Mouse (Mus musculus) neural tube, embryonic 13.5 days (tissue): ENCODE measurements at regions not wholly inside any gene's neighbourhood (a gene's known extent, or its start where the extent isn't known, plus 50 kb on each side); places are given as distances from the start of the nearest gene placed in this dataset.

Experiments
- ATAC-seq: fragments of 200-750 bp; cut with Nextera tagmentation; 2 replicates; pipeline ENCODE4 v1.8.0; 2017; ENCODE audit warnings: low read depth, mild to moderate bottlenecking, moderate TSS enrichment, moderate library complexity
- H3K27ac ChIP-seq: fragments of 300-500 bp; sonication (generic); replicated peaks from 2 replicates; pipeline ENCODE4 v1.5.1; 2015; ENCODE audit warnings: moderate library complexity, mild to moderate bottlenecking, inconsistent platforms
- H3K27me3 ChIP-seq: fragments of 300-500 bp; sonication (generic); 2 replicates; pipeline ENCODE4 v1.6.1; 2015; ENCODE audit warnings: mild to moderate bottlenecking, inconsistent platforms
- H3K36me3 ChIP-seq: fragments of 300-500 bp; sonication (generic); 2 replicates; pipeline ENCODE4 v1.6.1; 2015; ENCODE audit warnings: mild to moderate bottlenecking, inconsistent platforms
- H3K4me1 ChIP-seq: fragments of 300-500 bp; sonication (generic); replicated peaks from 2 replicates; pipeline ENCODE4 v1.6.1; 2015; ENCODE audit warnings: inconsistent platforms
- H3K4me2 ChIP-seq: fragments of 300-500 bp; sonication (generic); 2 replicates; pipeline ENCODE4 v1.6.1; 2015; ENCODE audit warnings: inconsistent platforms, mild to moderate bottlenecking, moderate library complexity
- H3K4me3 ChIP-seq: fragments of 300-500 bp; sonication (generic); 2 replicates; pipeline ENCODE4 v1.5.1; 2015; ENCODE audit warnings: mild to moderate bottlenecking, inconsistent platforms
- H3K9ac ChIP-seq: fragments of 300-500 bp; sonication (generic); 2 replicates; pipeline ENCODE4 v1.6.1; 2015; ENCODE audit warnings: moderate library complexity, mild to moderate bottlenecking, inconsistent platforms
- H3K9me3 ChIP-seq: fragments of 300-500 bp; sonication (generic); 2 replicates; pipeline ENCODE4 v1.6.1; 2016; ENCODE audit warnings: inconsistent platforms
- WGBS: fragments of 180-500 bp; shearing (Covaris S2); methylation state at CpG from one replicate; pipeline ENCODE4 v1.1.7; 2015; 5-methylcytosine and 5-hydroxymethylcytosine counted together

DNA sequence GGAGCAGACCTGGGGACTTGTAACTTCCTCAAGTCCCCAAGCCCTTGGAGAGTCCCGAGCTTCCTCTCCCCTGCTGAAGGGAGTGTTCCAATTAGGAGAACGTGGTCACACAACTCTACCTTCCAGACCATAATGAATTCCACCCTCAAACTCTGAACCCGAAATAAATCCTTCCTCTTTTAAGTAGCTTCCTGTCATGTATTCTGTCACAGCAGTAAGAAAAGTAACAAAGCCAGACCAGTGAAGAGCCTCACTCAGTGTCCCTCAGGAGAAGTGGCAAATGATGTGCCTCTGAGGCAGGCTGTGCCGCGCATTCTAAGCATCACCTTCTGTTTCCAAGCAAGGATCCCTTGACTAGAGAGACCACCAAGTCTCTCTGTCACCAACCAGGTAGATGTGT, 134.4 kb upstream of the Slc35f3 start:
- no peak overlapping the region for H3K4me3 ChIP-seq
- no peaks in the 10 kb centered on the region for H3K27me3 ChIP-seq
- no peaks in the 10 kb centered on the region for H3K36me3 ChIP-seq
- 67% methylated on average over 5 of the region's 5 CpGs for WGBS
- H3K9ac ChIP-seq: no peak overlapping the region
- peaks cover 50% of the 10 kb centered on the region for H3K4me1 ChIP-seq
- H3K27ac ChIP-seq: no peak overlapping the region
- H3K4me2 ChIP-seq: no peak overlapping the region
- H3K9me3 ChIP-seq: no peaks in the 10 kb centered on the region
- no peak for ATAC-seq

GRCm38 (mm10) chr8:126165486-126166095, 132.8 kb upstream of the Slc35f3 start:
- Histone ChIP-seq H3K27ac (peak overlapping the region; percentile 74), H3K4me3 (no peak overlapping the region), H3K9me3 (no peaks in the 10 kb centered on the region), H3K27me3 (no peaks in the 10 kb centered on the region), H3K36me3 (no peaks in the 10 kb centered on the region), H3K9ac (0 out of 2 replicates have a peak overlapping the region, but pooled peaks have one; percentile 8), H3K4me2 (no peak overlapping the region), H3K4me1 (peaks cover 42% of the 10 kb centered on the region)
- peak; percentile 73 for ATAC-seq
- 48% methylated on average over 8 of the region's 8 CpGs for WGBS

- H3K36me3 ChIP-seq: no peaks in the 10 kb centered on the region
- H3K4me1 ChIP-seq: peaks cover 36% of the 10 kb centered on the region
- WGBS: 81% methylated on average over 7 of the region's 7 CpGs
- no peak for ATAC-seq
- H3K9me3 ChIP-seq: no peaks in the 10 kb centered on the region
- peak overlapping the region; percentile 74; the same call in 1 of the 2 replicates for H3K27ac ChIP-seq
- H3K9ac ChIP-seq: no peak overlapping the region
- H3K4me3 ChIP-seq: no peak overlapping the region
- H3K27me3 ChIP-seq: no peaks in the 10 kb centered on the region
- H3K4me2 ChIP-seq: no peak overlapping the region
Observed at GRCm38 (mm10) chr8:126166394-126166793, 132.0 kb upstream of the Slc35f3 start.

- H3K4me1 ChIP-seq: peaks cover 20% of the 10 kb centered on the region
- WGBS: 17% methylated on average over 7 of the region's 7 CpGs
- no peaks in the 10 kb centered on the region for H3K27me3 ChIP-seq
- peak; percentile 43; the same call in 1 of the 2 replicates for ATAC-seq
- no peak overlapping the region for H3K9ac ChIP-seq
- H3K27ac ChIP-seq: peak overlapping the region; percentile 39
- H3K4me2 ChIP-seq: no peak overlapping the region
- no peaks in the 10 kb centered on the region for H3K9me3 ChIP-seq
- H3K4me3 ChIP-seq: no peak overlapping the region
- H3K36me3 ChIP-seq: no peaks in the 10 kb centered on the region
Observed at GRCm38 (mm10) chr8:126174451-126174850, 123.9 kb upstream of the Slc35f3 start.

GRCm38 (mm10) chr8:126176305-126176704, 122.1 kb upstream of the Slc35f3 start:
- Histone ChIP-seq H3K4me3 (no peak overlapping the region), H3K4me2 (no peak overlapping the region), H3K9ac (no peak overlapping the region), H3K36me3 (no peaks in the 10 kb centered on the region), H3K27me3 (no peaks in the 10 kb centered on the region), H3K9me3 (0 out of 2 replicates have a peak, but pooled peaks cover 3% of the 10 kb centered on the region), H3K27ac (no peak overlapping the region), H3K4me1 (peaks cover 20% of the 10 kb centered on the region)
- ATAC-seq: no peak
- WGBS: 94% methylated on average over 7 of the region's 7 CpGs

DNA sequence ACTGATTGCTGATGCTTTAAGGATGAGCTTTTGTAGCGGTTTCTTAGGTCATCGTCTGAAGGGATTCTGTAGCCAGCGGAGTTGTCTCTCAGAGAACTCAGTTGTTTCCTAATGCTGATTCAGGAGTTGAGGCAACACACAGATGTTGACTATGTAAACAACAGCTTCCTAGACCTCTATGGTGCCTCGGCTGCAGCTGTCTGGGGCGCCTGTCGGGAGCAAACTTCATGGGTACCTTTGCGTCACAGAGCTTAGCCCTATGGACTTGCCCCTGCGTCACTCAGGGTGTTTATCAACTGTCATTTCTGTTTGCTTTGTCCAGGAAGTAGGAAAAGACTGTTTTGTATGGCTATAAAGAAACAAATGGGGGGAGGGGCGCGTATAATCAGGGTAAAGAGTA, 120.5 kb upstream of the Slc35f3 start:
- no peak overlapping the region for H3K4me2 ChIP-seq
- no peaks in the 10 kb centered on the region for H3K27me3 ChIP-seq
- H3K9me3 ChIP-seq: 0 out of 2 replicates have a peak, but pooled peaks cover 3% of the 10 kb centered on the region
- no peak for ATAC-seq
- no peak overlapping the region for H3K4me3 ChIP-seq
- peaks cover 20% of the 10 kb centered on the region for H3K4me1 ChIP-seq
- 74% methylated on average over 10 of the region's 10 CpGs for WGBS
- H3K9ac ChIP-seq: no peak overlapping the region
- H3K36me3 ChIP-seq: no peaks in the 10 kb centered on the region
- H3K27ac ChIP-seq: no peak overlapping the region

DNA sequence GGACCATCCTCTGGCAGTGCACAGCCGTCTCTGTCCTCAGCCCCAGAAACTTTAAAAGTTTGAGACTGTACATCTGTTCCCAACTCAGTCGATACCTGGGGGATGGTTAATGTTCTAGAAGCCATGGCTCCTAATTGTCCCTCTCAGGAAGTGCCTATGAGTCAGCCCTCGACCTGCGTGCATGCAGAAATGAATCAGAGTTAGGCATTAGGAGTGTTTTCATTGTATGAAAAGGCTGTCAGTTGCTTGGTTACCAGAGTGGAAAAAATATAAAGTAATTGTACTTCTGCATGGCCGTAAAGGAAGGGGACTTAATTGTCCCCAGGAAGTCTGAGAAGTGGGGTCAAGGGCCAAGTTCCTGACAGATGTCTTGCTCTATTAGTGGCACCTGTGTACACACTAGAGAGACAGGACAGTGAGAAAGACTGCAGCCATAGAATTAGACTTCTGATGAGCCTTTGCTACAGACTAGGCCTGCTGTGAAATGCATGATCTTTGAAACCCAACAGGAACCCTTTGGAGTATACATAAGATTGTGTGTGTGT, 109.5 kb upstream of the Slc35f3 start:
- no peak overlapping the region for H3K4me2 ChIP-seq
- H3K27me3 ChIP-seq: no peaks in the 10 kb centered on the region
- WGBS: 52% methylated on average over 5 of the region's 5 CpGs
- H3K4me1 ChIP-seq: no peaks in the 10 kb centered on the region
- H3K36me3 ChIP-seq: no peaks in the 10 kb centered on the region
- no peak overlapping the region for H3K9ac ChIP-seq
- no peak overlapping the region for H3K4me3 ChIP-seq
- no peaks in the 10 kb centered on the region for H3K9me3 ChIP-seq
- H3K27ac ChIP-seq: no peak overlapping the region
- no peak for ATAC-seq

GRCm38 (mm10) chr8:126195616-126196015, 102.7 kb upstream of the Slc35f3 start:
- Histone ChIP-seq H3K27me3 (no peaks in the 10 kb centered on the region), H3K9me3 (no peaks in the 10 kb centered on the region), H3K27ac (no peak overlapping the region), H3K36me3 (no peaks in the 10 kb centered on the region), H3K4me2 (no peak overlapping the region), H3K9ac (no peak overlapping the region), H3K4me1 (no peaks in the 10 kb centered on the region), H3K4me3 (no peak overlapping the region)
- no peak for ATAC-seq
- 90% methylated on average over 2 of the region's 2 CpGs for WGBS

- ATAC-seq: no peak
- no peak overlapping the region for H3K4me3 ChIP-seq
- H3K9ac ChIP-seq: no peak overlapping the region
- WGBS: 87% methylated on average over 8 of the region's 8 CpGs
- no peak overlapping the region for H3K4me2 ChIP-seq
- no peaks in the 10 kb centered on the region for H3K27me3 ChIP-seq
- no peaks in the 10 kb centered on the region for H3K36me3 ChIP-seq
- no peaks in the 10 kb centered on the region for H3K4me1 ChIP-seq
- H3K9me3 ChIP-seq: no peaks in the 10 kb centered on the region
- H3K27ac ChIP-seq: no peak overlapping the region
Observed at GRCm38 (mm10) chr8:126210561-126210960, 87.8 kb upstream of the Slc35f3 start.

DNA sequence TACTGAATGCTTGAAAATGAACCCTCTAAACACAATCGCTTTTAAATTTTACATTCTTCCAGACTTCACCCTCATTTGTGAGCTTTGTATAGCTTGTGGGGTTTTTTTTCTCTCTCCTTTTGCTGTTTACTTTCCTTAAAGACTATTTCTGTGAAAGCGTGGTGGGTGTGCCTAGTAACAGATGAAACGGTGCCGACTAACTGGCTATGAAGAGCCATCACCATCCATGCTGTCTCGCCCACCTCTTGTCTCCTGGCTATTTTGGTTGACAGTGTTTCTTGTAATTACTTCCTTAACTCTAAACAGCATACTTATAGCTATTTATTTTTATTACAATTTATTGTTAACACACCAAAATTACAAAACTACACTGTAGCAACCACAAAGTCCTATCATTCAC, 85.6 kb upstream of the Slc35f3 start:
- H3K27ac ChIP-seq: no peak overlapping the region
- no peaks in the 10 kb centered on the region for H3K9me3 ChIP-seq
- ATAC-seq: no peak
- no peaks in the 10 kb centered on the region for H3K36me3 ChIP-seq
- H3K27me3 ChIP-seq: no peaks in the 10 kb centered on the region
- H3K9ac ChIP-seq: no peak overlapping the region
- H3K4me2 ChIP-seq: no peak overlapping the region
- H3K4me1 ChIP-seq: no peaks in the 10 kb centered on the region
- 83% methylated on average over 5 of the region's 5 CpGs for WGBS
- H3K4me3 ChIP-seq: no peak overlapping the region

DNA sequence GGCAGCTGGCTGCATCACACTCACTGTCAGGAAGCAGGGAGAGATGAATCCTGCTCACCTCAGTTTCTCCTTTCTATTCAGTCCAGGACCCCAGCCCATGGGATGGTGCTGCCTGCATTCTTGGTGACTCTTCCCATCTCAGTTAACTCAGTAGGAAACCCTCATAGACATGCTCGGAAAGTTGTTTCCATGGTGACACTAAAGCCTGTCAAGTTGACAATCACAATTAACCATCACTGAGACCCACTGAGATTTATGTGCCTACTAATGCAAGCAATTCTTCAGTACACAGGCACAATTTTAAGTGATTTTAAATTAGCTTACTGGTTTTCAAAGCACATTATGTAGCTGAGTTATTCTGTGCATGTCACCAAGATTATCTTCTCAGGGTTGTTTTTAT, 83.8 kb upstream of the Slc35f3 start:
- no peaks in the 10 kb centered on the region for H3K9me3 ChIP-seq
- no peak overlapping the region for H3K27ac ChIP-seq
- H3K4me3 ChIP-seq: no peak overlapping the region
- no peak overlapping the region for H3K9ac ChIP-seq
- H3K36me3 ChIP-seq: no peaks in the 10 kb centered on the region
- no peaks in the 10 kb centered on the region for H3K4me1 ChIP-seq
- WGBS: 13% methylated on average over 1 of the region's 1 CpGs
- no peaks in the 10 kb centered on the region for H3K27me3 ChIP-seq
- ATAC-seq: no peak
- no peak overlapping the region for H3K4me2 ChIP-seq

GRCm38 (mm10) chr8:126216391-126216790, 82.0 kb upstream of the Slc35f3 start:
- Histone ChIP-seq H3K4me1 (no peaks in the 10 kb centered on the region), H3K9ac (no peak overlapping the region), H3K4me3 (no peak overlapping the region), H3K4me2 (no peak overlapping the region), H3K27ac (no peak overlapping the region), H3K36me3 (no peaks in the 10 kb centered on the region), H3K9me3 (no peaks in the 10 kb centered on the region), H3K27me3 (no peaks in the 10 kb centered on the region)
- 59% methylated on average over 5 of the region's 5 CpGs for WGBS
- no peak for ATAC-seq

- no peaks in the 10 kb centered on the region for H3K27me3 ChIP-seq
- H3K4me3 ChIP-seq: no peak overlapping the region
- no peak overlapping the region for H3K4me2 ChIP-seq
- H3K36me3 ChIP-seq: no peaks in the 10 kb centered on the region
- no peaks in the 10 kb centered on the region for H3K4me1 ChIP-seq
- no peak for ATAC-seq
- no peak overlapping the region for H3K27ac ChIP-seq
- H3K9ac ChIP-seq: no peak overlapping the region
- WGBS: 74% methylated on average over 1 of the region's 1 CpGs
- no peaks in the 10 kb centered on the region for H3K9me3 ChIP-seq
Observed at GRCm38 (mm10) chr8:126221631-126222030, 76.7 kb upstream of the Slc35f3 start.
